Mouse (Mus musculus) liver, adult 2 months (tissue): ENCODE measurements around the gene Cplx3. TPM values are rescaled to one million over a fixed set of nuclear protein-coding genes. Genes with fewer than 3 reads are reported as not detected.

Experiments
- DNase-seq: peaks from one replicate; pipeline ENCODE4 v3.0.0-alpha.2; 2011; ENCODE audit warnings: low read depth, low spot score; ENCODE audit errors: extremely low read depth
- H3K27ac ChIP-seq: fragments of 200-500 bp; replicated peaks from 2 replicates; pipeline ENCODE4 v1.5.1; 2012; ENCODE audit warnings: low read depth, mild to moderate bottlenecking, control low read depth, inconsistent platforms, low read length; ENCODE audit not compliant: insufficient read depth
- H3K27me3 ChIP-seq: fragments of 200-500 bp; 2 replicates; pipeline ENCODE4 v1.6.1; 2012; ENCODE audit warnings: mild to moderate bottlenecking, moderate library complexity, low read length, inconsistent platforms; ENCODE audit not compliant: control insufficient read depth, insufficient read depth
- H3K36me3 ChIP-seq: fragments of 200-500 bp; 2 replicates; pipeline ENCODE4 v1.6.1; 2012; ENCODE audit warnings: low read length, inconsistent platforms; ENCODE audit not compliant: control insufficient read depth, insufficient read depth
- H3K4me1 ChIP-seq: fragments of 200-500 bp; 2 replicates; pipeline ENCODE4 v1.6.1; 2011; ENCODE audit warnings: low read length; ENCODE audit not compliant: control insufficient read depth, insufficient read depth
- H3K4me3 ChIP-seq: fragments of 200-500 bp; 2 replicates; pipeline ENCODE4 v1.5.1; 2011; ENCODE audit warnings: low read depth, mild to moderate bottlenecking, control low read depth, low read length, moderate library complexity; ENCODE audit not compliant: insufficient read depth
- H3K79me2 ChIP-seq: fragments of 200-500 bp; 2 replicates; pipeline ENCODE4 v1.6.1; 2012; ENCODE audit warnings: inconsistent platforms, mild to moderate bottlenecking, low read length, moderate library complexity; ENCODE audit not compliant: control insufficient read depth, insufficient read depth
- H3K9ac ChIP-seq: fragments of 200-500 bp; 2 replicates; pipeline ENCODE4 v1.6.1; 2012; ENCODE audit warnings: low read depth, mild to moderate bottlenecking, control low read depth, inconsistent platforms, low read length
- CTCF ChIP-seq: fragments of 200-500 bp; IDR thresholded peaks from 2 replicates; pipeline ENCODE4 v1.5.1; 2011; ENCODE audit warnings: low read depth, low read length, control low read depth
- POLR2A ChIP-seq: fragments of 200-500 bp; IDR thresholded peaks from 2 replicates; pipeline ENCODE4 v1.6.1; 2011; ENCODE audit warnings: low read length, control low read depth; ENCODE audit not compliant: insufficient read depth; ENCODE audit errors: extremely low read depth
- WGBS: fragments of 180-500 bp; shearing (Covaris S2); methylation state at CpG from one replicate; pipeline ENCODE4 v1.1.7; 2018; 5-methylcytosine and 5-hydroxymethylcytosine counted together
- polyA plus RNA-seq: library from polyadenylated mRNA; depleted of rRNA; stranded (reverse); fragments of >200 nt; gene quantifications from 2 replicates; pipeline ENCODE4 v1.2.3, GENCODE M21; 2012
- total RNA-seq: library from RNA; depleted of rRNA; stranded (reverse); fragments of >200 nt; gene quantifications from 2 replicates; pipeline ENCODE4 v1.2.3, GENCODE M21; 2014

Cplx3 gene
- total and polyA plus RNA-seq, 2 experiments = not detected

DNA sequence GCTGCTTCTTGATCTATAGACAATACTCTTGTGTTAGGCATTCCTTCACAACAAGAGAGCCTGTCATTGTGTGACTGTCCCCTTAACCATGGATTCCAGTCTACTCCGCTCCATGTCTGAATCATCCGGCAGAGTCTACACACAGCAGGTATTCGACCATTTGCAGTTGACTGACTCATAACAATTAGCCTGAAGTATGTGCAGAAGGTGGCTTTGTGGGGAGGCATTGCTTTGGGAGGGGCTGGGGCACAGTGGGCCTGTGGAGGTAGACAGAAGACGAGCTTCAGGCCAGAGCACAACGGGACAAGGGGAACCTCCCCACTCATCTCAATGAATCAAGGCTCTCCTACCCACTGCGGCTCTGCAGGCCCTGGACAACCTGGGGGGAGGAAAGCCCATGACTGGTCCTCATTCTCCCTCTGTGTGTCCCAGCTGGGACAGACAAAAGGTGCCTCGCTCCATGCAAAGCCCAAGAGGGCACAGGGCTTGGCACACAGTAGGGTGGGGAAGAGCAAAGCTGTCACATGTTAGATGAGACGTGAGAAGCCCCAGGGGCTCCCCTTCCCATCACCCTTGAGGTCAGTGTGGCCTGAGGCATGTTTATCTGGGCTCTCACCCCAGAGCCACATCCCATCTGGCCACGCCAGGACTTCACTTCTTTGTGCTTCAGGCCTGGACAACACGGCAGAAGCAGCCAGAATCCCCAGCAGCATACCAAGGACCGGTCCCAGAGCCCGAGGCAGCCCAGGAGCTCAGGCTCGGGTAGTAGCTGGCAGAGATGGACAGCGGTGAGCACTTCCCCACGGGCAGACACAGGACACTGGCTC is 19.8 kb upstream of the Cplx3 start:
- no peak overlapping the region for H3K27ac ChIP-seq
- H3K36me3 ChIP-seq = peaks cover 15% of the 10 kb centered on the region; the same call in 1 of the 2 replicates
- no peaks in the 10 kb centered on the region for H3K27me3 ChIP-seq
- 87% methylated on average over 15 of the region's 15 CpGs for WGBS
- no peaks in the 10 kb centered on the region for H3K79me2 ChIP-seq
- H3K9ac ChIP-seq = no peak overlapping the region
- no peak overlapping the region for H3K4me3 ChIP-seq
- TF ChIP-seq CTCF (no peak), POLR2A (no peak)
- H3K4me1 ChIP-seq = peaks cover 5% of the 10 kb centered on the region
- DNase-seq = no peak

DNA sequence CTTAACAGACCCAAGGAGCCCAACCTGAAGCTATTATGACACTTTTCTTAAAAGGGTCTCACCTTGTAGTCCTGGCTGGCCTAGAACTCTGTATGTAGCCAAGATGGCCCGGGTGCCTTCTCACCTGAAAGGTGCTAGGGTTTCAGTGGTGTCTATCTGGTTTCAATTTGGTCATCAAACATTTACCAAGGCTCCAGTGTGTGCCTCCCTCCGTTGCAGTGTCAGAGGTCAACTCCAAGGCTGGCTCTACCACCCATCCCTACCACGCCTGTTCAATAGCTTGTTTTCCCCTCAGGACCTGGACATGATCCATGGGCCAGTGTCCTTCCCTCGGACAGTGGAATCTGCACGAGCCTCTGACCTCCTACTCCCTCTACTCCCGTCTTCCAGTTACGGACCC is 18.2 kb upstream of the Cplx3 start:
- peaks cover 15% of the 10 kb centered on the region; the same call in 1 of the 2 replicates for H3K36me3 ChIP-seq
- H3K4me1 ChIP-seq = peaks cover 5% of the 10 kb centered on the region
- no peaks in the 10 kb centered on the region for H3K27me3 ChIP-seq
- 15% methylated on average over 7 of the region's 7 CpGs for WGBS
- peak; percentile 74 for DNase-seq
- no peak overlapping the region for H3K9ac ChIP-seq
- TF ChIP-seq POLR2A = no peak
- no peak for TF ChIP-seq CTCF
- H3K79me2 ChIP-seq = no peaks in the 10 kb centered on the region
- no peak overlapping the region for H3K4me3 ChIP-seq
- peak overlapping the region; percentile 23; the same call in 1 of the 2 replicates for H3K27ac ChIP-seq

DNA sequence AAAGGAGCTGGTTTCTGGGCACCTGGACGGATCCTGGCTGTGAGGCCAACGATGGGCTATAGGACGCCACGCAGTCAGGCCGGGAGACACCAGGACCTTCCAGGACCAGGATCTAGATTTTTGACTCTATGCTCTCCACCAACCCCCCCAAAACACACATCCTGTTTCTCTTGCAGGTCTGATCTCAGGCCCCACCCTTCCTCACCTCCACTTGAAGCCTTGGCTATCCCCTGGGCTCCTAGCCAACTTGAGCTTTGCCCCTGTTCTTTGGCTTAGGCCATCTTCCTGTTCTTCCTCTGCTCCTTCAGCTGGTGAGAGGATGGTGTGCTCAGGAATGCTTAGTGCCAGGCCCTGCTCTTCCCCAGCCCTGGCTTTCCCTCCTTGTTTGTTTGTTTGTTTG is 14.6 kb upstream of the Cplx3 start, which contains the start of gene Lman1l:
TSS of gene Lman1l (minus strand) at position 101 of the 400 bp plus-strand sequence.
- H3K4me1 ChIP-seq = peaks cover 5% of the 10 kb centered on the region
- WGBS = 93% methylated on average over 5 of the region's 5 CpGs
- TF ChIP-seq CTCF = no peak
- TF ChIP-seq POLR2A = no peak

DNA sequence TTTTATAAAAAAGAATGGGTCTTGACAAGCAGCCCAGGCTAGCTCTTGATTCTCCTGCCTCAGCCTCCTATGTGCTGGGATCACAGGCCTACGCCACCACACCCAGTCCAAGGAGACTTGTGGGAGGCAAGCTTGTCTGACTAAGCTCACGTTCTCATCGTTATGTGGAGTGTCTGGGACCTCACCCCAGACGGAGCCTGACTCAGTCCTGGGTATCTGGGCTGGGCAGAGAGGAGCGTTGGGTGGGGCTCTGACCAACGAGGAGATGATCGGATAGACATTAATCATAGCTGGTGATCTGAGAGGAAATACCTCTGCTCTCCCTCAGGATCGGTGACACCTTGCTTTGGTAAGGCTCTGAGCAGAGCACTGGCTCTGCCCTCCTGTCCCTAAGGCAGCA is 12.8 kb upstream of the Cplx3 start:
- no peak overlapping the region for H3K4me3 ChIP-seq
- WGBS = 83% methylated on average over 8 of the region's 8 CpGs
- H3K36me3 ChIP-seq = no peaks in the 10 kb centered on the region
- H3K27ac ChIP-seq = no peak overlapping the region
- H3K4me1 ChIP-seq = no peaks in the 10 kb centered on the region
- no peaks in the 10 kb centered on the region for H3K79me2 ChIP-seq
- H3K9ac ChIP-seq = no peak overlapping the region
- no peak for DNase-seq
- no peaks in the 10 kb centered on the region for H3K27me3 ChIP-seq
- TF ChIP-seq POLR2A (no peak), CTCF (no peak)

More for the DNA sequence above, 14.6 kb upstream of the Cplx3 start, which contains the start of gene Lman1l:
- H3K27ac ChIP-seq = no peak within 1 kb of the TSS
- no peaks in the 10 kb centered on the region for H3K79me2 ChIP-seq
- no peak within 1 kb of the TSS for H3K9ac ChIP-seq
- DNase-seq = no peak
- H3K36me3 ChIP-seq = no peaks in the 10 kb centered on the region; the same call in 1 of the 2 replicates
- no peaks in the 10 kb centered on the region for H3K27me3 ChIP-seq
- no peak within 1 kb of the TSS for H3K4me3 ChIP-seq

DNA sequence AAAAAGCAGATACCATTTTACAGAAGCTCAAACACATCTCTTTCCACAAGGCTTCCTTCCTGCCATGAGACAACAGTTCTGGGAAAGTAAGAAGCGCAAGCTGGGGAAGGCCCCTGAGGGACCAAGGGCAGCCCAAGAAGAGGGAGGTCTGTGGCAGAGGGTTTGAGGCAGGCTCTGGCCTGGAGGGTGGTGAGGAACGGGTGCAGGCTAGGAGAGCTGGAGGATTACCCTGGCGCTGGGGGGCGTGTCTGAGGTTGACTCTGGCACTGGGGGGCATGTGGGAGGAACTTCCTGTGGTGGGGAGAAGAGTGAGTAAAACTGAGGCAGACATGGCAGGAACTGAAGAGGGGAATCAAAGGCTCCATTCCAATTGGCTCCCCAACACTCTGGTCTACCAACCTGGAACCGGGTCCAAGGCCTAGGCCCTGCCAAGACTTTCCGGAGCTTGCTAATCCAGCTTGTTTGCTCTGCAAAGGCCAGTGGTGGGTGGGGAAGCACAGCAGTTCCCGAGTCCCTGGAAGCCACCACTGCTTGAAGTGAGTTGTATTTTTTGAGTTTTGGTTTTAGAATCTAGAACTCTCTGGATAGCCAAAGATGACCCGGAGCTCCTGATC is 11.6 kb upstream of the Cplx3 start:
- Histone ChIP-seq H3K27ac (no peak overlapping the region), H3K4me1 (no peaks in the 10 kb centered on the region), H3K9ac (no peak overlapping the region), H3K27me3 (no peaks in the 10 kb centered on the region), H3K79me2 (no peaks in the 10 kb centered on the region), H3K4me3 (no peak overlapping the region), H3K36me3 (no peaks in the 10 kb centered on the region)
- 68% methylated on average over 8 of the region's 8 CpGs for WGBS
- TF ChIP-seq POLR2A (no peak), CTCF (no peak)
- no peak for DNase-seq
